Mouse (Mus musculus) bone marrow, adult 2 months (tissue): ENCODE data around the gene Klhl25.
"Not testable (repeated sequence)": the region's sequence is repeated elsewhere in the genome, so short reads cannot be mapped to it uniquely, and the experiment has no call there.

Source experiments
- CTCF ChIP-seq: fragments of 200-500 bp; IDR thresholded peaks from 2 replicates; pipeline ENCODE4 v1.5.1; 2011; ENCODE audit warnings: low read length, control low read depth; ENCODE audit not compliant: control insufficient read depth, insufficient read depth
- POLR2A ChIP-seq: fragments of 200-500 bp; IDR thresholded peaks from 2 replicates; pipeline ENCODE4 v1.6.1; 2011; ENCODE audit warnings: low read depth, mild to moderate bottlenecking, control low read depth, low read length, borderline replicate concordance; ENCODE audit not compliant: control insufficient read depth

DNA sequence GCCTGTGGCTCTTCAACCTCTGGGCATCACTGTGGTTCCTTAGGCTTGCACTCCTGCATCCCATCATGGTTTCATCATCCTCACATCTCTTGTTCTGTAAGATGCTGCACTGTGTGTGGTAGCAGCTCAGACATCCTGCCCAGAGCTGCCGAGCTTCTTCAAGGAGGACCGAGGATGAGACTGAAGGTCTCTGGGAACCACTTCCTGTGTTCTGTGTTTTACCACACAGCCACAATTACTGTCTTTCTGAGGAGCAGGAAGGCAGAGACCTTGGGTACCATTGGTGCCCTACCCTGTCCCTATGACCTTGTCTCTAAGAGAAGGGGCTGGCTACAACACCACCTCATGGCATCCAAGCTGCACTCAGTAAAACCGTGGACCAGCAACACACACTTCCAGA, 67.4 kb downstream of the Klhl25 start:
- TF ChIP-seq POLR2A, CTCF: not testable (repeated sequence)
